Mouse (Mus musculus) testis, adult 2 months (tissue): Measurements from ENCODE around the gene Gramd1b.

Experiments used
- CTCF ChIP-seq: fragments of 200-500 bp; IDR thresholded peaks from 2 replicates; pipeline ENCODE4 v1.5.1; 2012; ENCODE audit warnings: low read depth, mild to moderate bottlenecking, inconsistent platforms, low read length, moderate library complexity; ENCODE audit not compliant: control insufficient read depth, insufficient read depth, insufficient replicate concordance
- POLR2A ChIP-seq: fragments of 200-500 bp; IDR thresholded peaks from 2 replicates; pipeline ENCODE4 v1.6.1; 2012; ENCODE audit warnings: low read depth, mild to moderate bottlenecking, inconsistent platforms, low read length, moderate library complexity; ENCODE audit not compliant: control insufficient read depth

DNA sequence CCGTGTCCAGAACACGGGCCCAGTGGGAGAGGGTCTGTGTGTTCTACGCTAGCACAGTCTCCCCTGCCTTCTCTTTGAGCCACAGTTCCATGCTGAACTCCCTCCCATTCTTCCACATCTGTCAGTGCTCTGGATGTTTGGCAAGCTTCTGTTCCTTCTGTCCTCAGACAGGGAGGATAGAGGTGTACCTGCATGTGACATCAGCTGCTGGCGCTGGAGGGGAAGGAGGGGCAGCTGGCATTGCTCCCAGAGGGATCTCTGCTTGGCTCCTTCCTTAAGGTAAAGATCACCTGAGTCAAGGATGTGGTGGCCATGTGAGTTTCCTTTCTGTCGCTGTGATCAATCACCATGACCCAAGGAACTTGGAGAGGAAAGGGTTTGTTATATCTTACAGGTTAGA, 129.4 kb downstream of the Gramd1b start:
- TF ChIP-seq POLR2A (no peak), CTCF (no peak)
